Mouse (Mus musculus): Measurements from ENCODE around the gene Sympk. TPM values are rescaled to one million over a fixed set of nuclear protein-coding genes. Genes with fewer than 3 reads are reported as not detected.

Sympk gene
- polyA plus RNA-seq, 1 experiment from 2014 or later: 26.3 TPM

GRCm38 (mm10) chr7:19002848-19003498 is 21.2 kb upstream of the Sympk start:
- H3K9me3 ChIP-seq (ENCODE audit: control insufficient read depth, low read length): no peaks in the 10 kb centered on the region
- peak overlapping the region; percentile 86 for H3K27ac ChIP-seq (ENCODE audit: low read depth, low read length)
- peak overlapping the region; percentile 56 for H3K9ac ChIP-seq (ENCODE audit: low read depth, low read length)
- ATAC-seq (replicated peaks; ENCODE audit: low FRiP score): peak; percentile 64
- peaks cover 11% of the 10 kb centered on the region for H3K36me3 ChIP-seq (ENCODE audit: control insufficient read depth, insufficient read depth, low read length)
- WGBS: under 1% methylated on average over 17 of the region's 17 CpGs
- H3K27me3 ChIP-seq (replicated peaks; ENCODE audit: control insufficient read depth, insufficient read depth, low read length): no peaks in the 10 kb centered on the region
- H3K4me1 ChIP-seq (replicated peaks; ENCODE audit: control insufficient read depth, insufficient read depth, low read length): peaks cover 45% of the 10 kb centered on the region
- peak overlapping the region; percentile 42 for H3K4me3 ChIP-seq (ENCODE audit: low read depth, low read length)
- peak overlapping the region; percentile 99 for H3K4me2 ChIP-seq
- DNase-seq (ENCODE audit: low spot score): peak; percentile 82

- Histone ChIP-seq H3K27ac (ENCODE audit: low read depth, low read length) (peak within 1 kb of the TSS; percentile 95), H3K4me3 (ENCODE audit: low read depth, low read length) (peak within 1 kb of the TSS; percentile 90), H3K27me3 (replicated peaks; ENCODE audit: control insufficient read depth, insufficient read depth, low read length) (no peaks in the 10 kb centered on the region), H3K4me1 (replicated peaks; ENCODE audit: control insufficient read depth, insufficient read depth, low read length) (peaks cover 45% of the 10 kb centered on the region), H3K4me2 (peak within 1 kb of the TSS; percentile 99), H3K36me3 (ENCODE audit: control insufficient read depth, insufficient read depth, low read length) (peaks cover 11% of the 10 kb centered on the region), H3K9me3 (ENCODE audit: control insufficient read depth, low read length) (no peaks in the 10 kb centered on the region), H3K9ac (ENCODE audit: low read depth, low read length) (peak within 1 kb of the TSS; percentile 88)
- peak; percentile 91 for DNase-seq (ENCODE audit: low spot score)
- peak; percentile 69 for ATAC-seq (replicated peaks; ENCODE audit: low FRiP score)
- WGBS: under 1% methylated on average over 84 of the region's 90 CpGs
These were observed 20.1 kb upstream of the Sympk start, which contains the start of gene Irf2bp1 for GRCm38 (mm10) chr7:19003902-19004630. Gene Irf2bp1, plus strand, starts transcription at chr7:19004044.

GRCm38 (mm10) chr7:19004631-19005079 is 19.5 kb upstream of the Sympk start:
- 11% methylated on average over 34 of the region's 34 CpGs for WGBS
- DNase-seq (ENCODE audit: low spot score): no peak

GRCm38 (mm10) chr7:19005417-19006121 is 18.6 kb upstream of the Sympk start:
- Histone ChIP-seq H3K27ac (ENCODE audit: low read depth, low read length) (0 out of 2 replicates have a peak overlapping the region, but pooled peaks have one; percentile 21), H3K27me3 (replicated peaks; ENCODE audit: control insufficient read depth, insufficient read depth, low read length) (no peaks in the 10 kb centered on the region), H3K36me3 (ENCODE audit: control insufficient read depth, insufficient read depth, low read length) (peaks cover 11% of the 10 kb centered on the region), H3K4me2 (peak overlapping the region; percentile 99), H3K9ac (ENCODE audit: low read depth, low read length) (peak overlapping the region; percentile 88), H3K4me3 (ENCODE audit: low read depth, low read length) (peak overlapping the region; percentile 90), H3K9me3 (ENCODE audit: control insufficient read depth, low read length) (no peaks in the 10 kb centered on the region), H3K4me1 (replicated peaks; ENCODE audit: control insufficient read depth, insufficient read depth, low read length) (peaks cover 42% of the 10 kb centered on the region)
- WGBS: 75% methylated on average over 34 of the region's 34 CpGs
- no peak for DNase-seq (ENCODE audit: low spot score)
- ATAC-seq (replicated peaks; ENCODE audit: low FRiP score): no peak

More at GRCm38 (mm10) chr7:19004631-19005079, 19.5 kb upstream of the Sympk start:
- H3K36me3 ChIP-seq (ENCODE audit: control insufficient read depth, insufficient read depth, low read length): peaks cover 11% of the 10 kb centered on the region
- peaks cover 45% of the 10 kb centered on the region for H3K4me1 ChIP-seq (replicated peaks; ENCODE audit: control insufficient read depth, insufficient read depth, low read length)
- no peak for ATAC-seq (replicated peaks; ENCODE audit: low FRiP score)
- peak overlapping the region; percentile 99 for H3K4me2 ChIP-seq
- H3K27ac ChIP-seq (ENCODE audit: low read depth, low read length): peak overlapping the region; percentile 95
- peak overlapping the region; percentile 88 for H3K9ac ChIP-seq (ENCODE audit: low read depth, low read length)
- peak overlapping the region; percentile 90 for H3K4me3 ChIP-seq (ENCODE audit: low read depth, low read length)
- H3K27me3 ChIP-seq (replicated peaks; ENCODE audit: control insufficient read depth, insufficient read depth, low read length): no peaks in the 10 kb centered on the region
- H3K9me3 ChIP-seq (ENCODE audit: control insufficient read depth, low read length): no peaks in the 10 kb centered on the region

- peaks cover 11% of the 10 kb centered on the region for H3K36me3 ChIP-seq (ENCODE audit: control insufficient read depth, insufficient read depth, low read length)
- peak overlapping the region; percentile 99 for H3K4me2 ChIP-seq
- H3K4me3 ChIP-seq (ENCODE audit: low read depth, low read length): peak overlapping the region; percentile 90
- peaks cover 37% of the 10 kb centered on the region for H3K4me1 ChIP-seq (replicated peaks; ENCODE audit: control insufficient read depth, insufficient read depth, low read length)
- H3K9me3 ChIP-seq (ENCODE audit: control insufficient read depth, low read length): no peaks in the 10 kb centered on the region
- no peaks in the 10 kb centered on the region for H3K27me3 ChIP-seq (replicated peaks; ENCODE audit: control insufficient read depth, insufficient read depth, low read length)
- 6% methylated on average over 12 of the region's 12 CpGs for WGBS
- peak overlapping the region; percentile 75; the same call in 1 of the 2 replicates for H3K27ac ChIP-seq (ENCODE audit: low read depth, low read length)
- H3K9ac ChIP-seq (ENCODE audit: low read depth, low read length): peak overlapping the region; percentile 18
- no peak for ATAC-seq (replicated peaks; ENCODE audit: low FRiP score)
- DNase-seq (ENCODE audit: low spot score): no peak
These were observed 17.7 kb upstream of the Sympk start for GRCm38 (mm10) chr7:19006476-19006875.

GRCm38 (mm10) chr7:19007026-19007977 is 16.9 kb upstream of the Sympk start:
- no peaks in the 10 kb centered on the region for H3K27me3 ChIP-seq (replicated peaks; ENCODE audit: control insufficient read depth, insufficient read depth, low read length)
- peak overlapping the region; percentile 99 for H3K4me2 ChIP-seq
- H3K36me3 ChIP-seq (ENCODE audit: control insufficient read depth, insufficient read depth, low read length): peaks cover 11% of the 10 kb centered on the region
- H3K9me3 ChIP-seq (ENCODE audit: control insufficient read depth, low read length): no peaks in the 10 kb centered on the region
- H3K4me1 ChIP-seq (replicated peaks; ENCODE audit: control insufficient read depth, insufficient read depth, low read length): peaks cover 37% of the 10 kb centered on the region
- peak overlapping the region; percentile 30; the same call in 1 of the 2 replicates for H3K9ac ChIP-seq (ENCODE audit: low read depth, low read length)
- no peak overlapping the region for H3K4me3 ChIP-seq (ENCODE audit: low read depth, low read length)
- ATAC-seq (replicated peaks; ENCODE audit: low FRiP score) (0 out of 2 replicates have a peak, but pooled peaks have one; percentile 4), DNase-seq (ENCODE audit: low spot score) (no peak)
- WGBS: 68% methylated on average over 13 of the region's 13 CpGs
- H3K27ac ChIP-seq (ENCODE audit: low read depth, low read length): peak overlapping the region; percentile 75

- H3K27ac ChIP-seq (ENCODE audit: low read depth, low read length): no peak overlapping the region
- no peaks in the 10 kb centered on the region for H3K9me3 ChIP-seq (ENCODE audit: control insufficient read depth, low read length)
- H3K4me1 ChIP-seq (replicated peaks; ENCODE audit: control insufficient read depth, insufficient read depth, low read length): peaks cover 27% of the 10 kb centered on the region
- ATAC-seq (replicated peaks; ENCODE audit: low FRiP score): no peak
- H3K4me2 ChIP-seq: no peak overlapping the region
- peaks cover 11% of the 10 kb centered on the region for H3K36me3 ChIP-seq (ENCODE audit: control insufficient read depth, insufficient read depth, low read length)
- no peaks in the 10 kb centered on the region for H3K27me3 ChIP-seq (replicated peaks; ENCODE audit: control insufficient read depth, insufficient read depth, low read length)
- H3K4me3 ChIP-seq (ENCODE audit: low read depth, low read length): no peak overlapping the region
- DNase-seq (ENCODE audit: low spot score): no peak
- no peak overlapping the region for H3K9ac ChIP-seq (ENCODE audit: low read depth, low read length)
- 72% methylated on average over 7 of the region's 7 CpGs for WGBS
These were observed 13.6 kb upstream of the Sympk start for GRCm38 (mm10) chr7:19010581-19010980.

Measured in liver, embryonic 11.5 days (tissue).